Mouse (Mus musculus): ENCODE measurements around the gene Cox10. TPM values are rescaled to one million over a fixed set of nuclear protein-coding genes. Genes with fewer than 3 reads are reported as not detected.

Cox10 gene
- polyA plus RNA-seq, 1 experiment from 2014 or later = 7.0 TPM

DNA sequence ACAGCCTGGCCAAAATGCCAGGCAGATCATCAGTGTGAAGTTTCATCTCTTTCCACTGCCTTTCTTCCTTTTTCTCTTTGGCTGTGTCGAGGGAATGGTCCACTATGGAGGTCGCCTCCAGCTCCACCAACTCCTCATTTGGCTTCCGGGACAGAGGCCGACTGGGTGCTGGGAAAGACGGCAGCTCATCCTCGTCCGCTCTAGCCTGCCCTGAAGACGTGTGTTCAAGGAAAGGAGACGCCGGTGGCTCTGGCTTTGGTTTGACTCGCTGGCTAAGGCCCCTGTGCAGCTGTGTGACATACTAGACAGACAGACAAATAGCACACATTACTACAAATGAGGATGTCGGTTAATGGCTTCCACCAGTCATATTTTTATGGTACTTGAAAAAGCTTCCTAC, 7.7 kb downstream of the Cox10 start:
- WGBS (ENCODE audit: missing documents) = 96% methylated on average over 12 of the region's 12 CpGs
- H3K36me3 ChIP-seq (ENCODE audit: inconsistent target) = peaks cover 13% of the 10 kb centered on the region
- no peak overlapping the region for H3K4me3 ChIP-seq (ENCODE audit: inconsistent target)
- H3K27ac ChIP-seq = no peak overlapping the region
- H3K79me2 ChIP-seq (ENCODE audit: inconsistent target) = peaks cover 7% of the 10 kb centered on the region; the same call in 1 of the 2 replicates

DNA sequence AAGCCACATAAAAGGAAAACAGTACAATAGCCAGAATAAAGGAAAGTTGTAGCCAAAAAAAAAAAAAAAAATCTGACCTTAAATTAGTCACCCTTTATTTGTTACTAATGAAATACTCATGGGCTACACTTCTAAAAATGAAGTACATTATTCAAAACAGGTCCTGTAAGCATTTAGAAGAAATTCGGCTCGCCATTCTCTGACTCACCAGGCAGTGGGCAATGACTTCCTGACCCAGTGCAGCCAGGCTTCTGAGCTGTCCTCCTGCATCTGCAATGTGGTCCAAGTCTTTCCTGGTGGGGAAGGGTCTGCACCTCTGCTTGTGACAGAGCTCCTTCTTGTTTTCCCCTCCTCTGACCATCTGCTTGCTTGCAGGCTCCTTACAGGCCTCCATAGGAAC, 13.3 kb downstream of the Cox10 start:
- WGBS (ENCODE audit: missing documents) = 52% methylated on average over 2 of the region's 2 CpGs
- Histone ChIP-seq H3K4me3 (ENCODE audit: inconsistent target) (no peak overlapping the region), H3K27ac (peak overlapping the region; percentile 53), H3K79me2 (ENCODE audit: inconsistent target) (no peaks in the 10 kb centered on the region), H3K36me3 (ENCODE audit: inconsistent target) (peaks cover 10% of the 10 kb centered on the region)

DNA sequence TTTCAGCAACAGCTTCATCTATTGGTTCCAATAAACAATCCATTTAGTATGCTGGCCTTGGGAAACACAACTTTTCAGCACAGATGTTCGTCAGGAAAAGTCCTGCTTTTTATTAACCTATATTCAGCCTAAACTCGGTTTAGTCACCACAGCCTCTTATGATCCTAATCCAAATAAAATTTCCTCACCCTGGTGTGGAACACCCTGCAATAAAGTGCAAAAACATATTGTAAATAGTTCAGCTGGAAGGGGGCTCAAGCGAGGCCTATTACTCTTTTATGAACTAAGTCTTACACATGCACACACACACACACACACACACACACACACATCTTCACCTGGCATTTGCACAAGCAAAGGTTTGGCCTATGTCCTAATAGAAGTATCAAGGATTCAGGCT, 16.1 kb downstream of the Cox10 start:
- no peaks in the 10 kb centered on the region for H3K36me3 ChIP-seq (ENCODE audit: inconsistent target)
- no peak overlapping the region for H3K4me3 ChIP-seq (ENCODE audit: inconsistent target)
- H3K79me2 ChIP-seq (ENCODE audit: inconsistent target) = no peaks in the 10 kb centered on the region
- WGBS (ENCODE audit: missing documents) = 92% methylated on average over 3 of the region's 3 CpGs
- H3K27ac ChIP-seq = no peak overlapping the region

GRCm38 (mm10) chr11:64062226-64062625, 17.0 kb downstream of the Cox10 start:
- no peaks in the 10 kb centered on the region for H3K79me2 ChIP-seq (ENCODE audit: inconsistent target)
- no peak overlapping the region for H3K27ac ChIP-seq
- 92% methylated on average over 4 of the region's 4 CpGs for WGBS (ENCODE audit: missing documents)
- H3K36me3 ChIP-seq (ENCODE audit: inconsistent target) = no peaks in the 10 kb centered on the region
- H3K4me3 ChIP-seq (ENCODE audit: inconsistent target) = no peak overlapping the region

DNA sequence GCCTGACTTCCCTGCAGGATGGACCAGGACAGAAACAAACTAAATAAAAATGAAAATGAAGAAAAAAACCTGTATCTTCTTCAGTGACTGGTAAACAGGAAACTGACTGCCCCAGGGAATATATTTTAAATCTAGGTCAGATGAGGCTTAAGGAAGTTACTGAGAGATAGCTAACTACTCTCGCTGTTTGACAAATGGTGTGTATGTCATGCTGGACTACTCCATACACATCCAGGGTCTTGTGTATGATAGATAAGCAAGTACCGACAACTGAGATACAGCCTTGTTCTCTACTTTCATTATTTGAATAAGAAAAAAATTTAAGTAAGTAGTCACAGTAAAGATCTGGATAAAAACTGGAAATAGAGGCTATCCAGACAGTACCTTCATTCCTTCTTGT, 20.0 kb downstream of the Cox10 start:
- Histone ChIP-seq H3K4me3 (ENCODE audit: inconsistent target) (no peak overlapping the region), H3K79me2 (ENCODE audit: inconsistent target) (no peaks in the 10 kb centered on the region), H3K27ac (no peak overlapping the region), H3K36me3 (ENCODE audit: inconsistent target) (no peaks in the 10 kb centered on the region)
- 89% methylated on average over 2 of the region's 2 CpGs for WGBS (ENCODE audit: missing documents)

- Histone ChIP-seq H3K79me2 (ENCODE audit: inconsistent target) (no peaks in the 10 kb centered on the region), H3K36me3 (ENCODE audit: inconsistent target) (no peaks in the 10 kb centered on the region), H3K27ac (no peak overlapping the region), H3K4me3 (ENCODE audit: inconsistent target) (no peak overlapping the region)
- 98% methylated on average over 3 of the region's 3 CpGs for WGBS (ENCODE audit: missing documents)
Measured at GRCm38 (mm10) chr11:64058474-64058873, 20.8 kb downstream of the Cox10 start.

GRCm38 (mm10) chr11:64053371-64053770, 25.9 kb downstream of the Cox10 start:
- Histone ChIP-seq H3K79me2 (ENCODE audit: inconsistent target) (no peaks in the 10 kb centered on the region), H3K36me3 (ENCODE audit: inconsistent target) (no peaks in the 10 kb centered on the region), H3K4me3 (ENCODE audit: inconsistent target) (no peak overlapping the region), H3K27ac (no peak overlapping the region)
- WGBS (ENCODE audit: missing documents) = 97% methylated on average over 5 of the region's 5 CpGs

DNA sequence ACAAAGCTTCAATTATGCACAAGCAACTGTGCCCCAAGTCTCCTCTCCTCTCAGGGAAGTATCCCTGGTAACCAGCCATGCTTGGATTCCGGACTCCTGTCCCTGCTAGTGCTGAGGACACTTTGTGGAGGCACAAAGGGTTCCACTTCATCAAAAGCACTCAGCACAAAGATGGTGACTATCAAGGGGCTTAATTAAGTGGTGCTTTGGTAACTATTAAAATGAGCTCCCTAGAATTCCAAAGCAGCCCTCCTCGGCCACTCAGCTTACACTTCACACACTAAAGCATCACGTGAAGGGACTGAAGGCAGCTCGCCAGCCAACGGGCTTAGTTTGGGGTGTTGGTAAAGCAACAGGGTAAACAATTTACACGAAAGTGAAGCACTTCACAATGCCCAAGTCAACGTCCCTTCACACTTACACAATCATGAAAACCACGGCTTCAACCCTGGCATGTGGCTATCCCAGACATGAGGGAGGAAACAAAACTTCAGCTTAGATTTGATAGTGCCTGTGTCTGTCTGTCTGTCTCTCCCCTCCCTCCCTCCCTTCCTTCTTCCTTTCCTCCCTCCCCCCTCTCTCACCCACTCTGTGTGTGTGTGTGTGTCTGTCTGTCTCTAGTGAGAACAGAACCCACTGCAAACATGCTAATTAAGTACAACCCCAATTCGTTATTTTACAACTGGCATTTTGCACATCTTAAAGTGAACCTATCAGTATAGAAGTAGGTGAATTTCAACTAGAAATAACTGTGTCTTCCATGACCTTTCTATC, 27.9 kb downstream of the Cox10 start:
- WGBS (ENCODE audit: missing documents) = 60% methylated on average over 9 of the region's 9 CpGs
- no peaks in the 10 kb centered on the region for H3K36me3 ChIP-seq (ENCODE audit: inconsistent target)
- no peak overlapping the region for H3K4me3 ChIP-seq (ENCODE audit: inconsistent target)
- no peak overlapping the region for H3K27ac ChIP-seq
- no peaks in the 10 kb centered on the region for H3K79me2 ChIP-seq (ENCODE audit: inconsistent target)

GRCm38 (mm10) chr11:64047432-64047831, 31.8 kb downstream of the Cox10 start:
- no peak overlapping the region for H3K27ac ChIP-seq
- no peaks in the 10 kb centered on the region for H3K79me2 ChIP-seq (ENCODE audit: inconsistent target)
- WGBS (ENCODE audit: missing documents) = 90% methylated on average over 11 of the region's 13 CpGs
- no peak overlapping the region for H3K4me3 ChIP-seq (ENCODE audit: inconsistent target)
- H3K36me3 ChIP-seq (ENCODE audit: inconsistent target) = no peaks in the 10 kb centered on the region

- Histone ChIP-seq H3K4me3 (ENCODE audit: inconsistent target) (no peak overlapping the region), H3K79me2 (ENCODE audit: inconsistent target) (no peaks in the 10 kb centered on the region), H3K36me3 (ENCODE audit: inconsistent target) (no peaks in the 10 kb centered on the region), H3K27ac (no peak overlapping the region)
- WGBS (ENCODE audit: missing documents) = 90% methylated on average over 4 of the region's 4 CpGs
Measured at GRCm38 (mm10) chr11:64045041-64045440, 34.2 kb downstream of the Cox10 start.

DNA sequence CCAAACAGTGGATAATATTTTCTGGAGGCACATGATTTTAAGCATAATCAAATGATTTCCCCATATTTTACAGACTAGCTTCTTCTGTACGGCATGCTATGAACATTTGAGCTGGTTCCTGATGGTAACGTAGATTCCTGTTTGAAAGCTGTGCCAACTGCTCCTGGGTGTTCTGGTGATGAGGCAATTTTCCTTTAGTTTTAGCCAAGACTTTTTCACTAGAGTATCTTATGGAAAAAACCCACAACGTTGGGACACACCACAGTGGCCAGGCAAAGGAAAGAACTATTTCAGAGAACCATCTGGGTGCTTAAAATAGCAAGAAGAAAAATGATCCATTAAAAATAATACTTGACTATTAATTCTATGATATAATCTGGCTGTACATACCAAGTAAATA, 35.2 kb downstream of the Cox10 start:
- Histone ChIP-seq H3K27ac (no peak overlapping the region), H3K36me3 (ENCODE audit: inconsistent target) (no peaks in the 10 kb centered on the region), H3K79me2 (ENCODE audit: inconsistent target) (no peaks in the 10 kb centered on the region), H3K4me3 (ENCODE audit: inconsistent target) (no peak overlapping the region)
- 89% methylated on average over 3 of the region's 3 CpGs for WGBS (ENCODE audit: missing documents)

- 95% methylated on average over 7 of the region's 7 CpGs for WGBS (ENCODE audit: missing documents)
- no peak overlapping the region for H3K4me3 ChIP-seq (ENCODE audit: inconsistent target)
- no peaks in the 10 kb centered on the region for H3K79me2 ChIP-seq (ENCODE audit: inconsistent target)
- no peak overlapping the region for H3K27ac ChIP-seq
- no peaks in the 10 kb centered on the region for H3K36me3 ChIP-seq (ENCODE audit: inconsistent target)
Measured at GRCm38 (mm10) chr11:64041281-64041680, 38.0 kb downstream of the Cox10 start.

GRCm38 (mm10) chr11:64039600-64039999, 39.7 kb downstream of the Cox10 start:
- Histone ChIP-seq H3K36me3 (ENCODE audit: inconsistent target) (no peaks in the 10 kb centered on the region), H3K4me3 (ENCODE audit: inconsistent target) (no peak overlapping the region), H3K79me2 (ENCODE audit: inconsistent target) (no peaks in the 10 kb centered on the region), H3K27ac (no peak overlapping the region)
- WGBS (ENCODE audit: missing documents) = 6% methylated on average over 1 of the region's 1 CpGs

- Histone ChIP-seq H3K4me3 (ENCODE audit: inconsistent target) (no peak overlapping the region), H3K27ac (no peak overlapping the region), H3K36me3 (ENCODE audit: inconsistent target) (no peaks in the 10 kb centered on the region), H3K79me2 (ENCODE audit: inconsistent target) (no peaks in the 10 kb centered on the region)
- 45% methylated on average over 7 of the region's 15 CpGs for WGBS (ENCODE audit: missing documents)
Measured at GRCm38 (mm10) chr11:64037471-64038125, 41.7 kb downstream of the Cox10 start.

DNA sequence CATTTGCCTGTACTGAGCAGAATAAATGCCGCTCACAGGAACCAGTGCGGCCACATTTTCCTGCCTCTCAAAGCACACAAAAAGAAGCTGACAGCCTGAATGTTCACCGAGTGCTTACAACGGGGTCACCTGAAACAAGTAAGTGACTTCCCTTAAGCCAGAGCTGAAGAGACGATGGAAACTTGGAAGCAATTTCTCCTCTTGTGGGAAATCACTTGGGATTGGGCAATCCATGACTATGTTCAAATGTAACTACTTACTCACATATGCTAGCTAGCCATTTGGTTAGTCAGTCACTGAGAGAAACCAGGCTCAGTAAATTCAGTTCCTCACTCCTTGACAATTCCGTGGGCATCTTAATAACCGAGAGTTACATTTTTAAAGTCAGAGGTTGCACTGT, 43.0 kb downstream of the Cox10 start:
- Histone ChIP-seq H3K27ac (no peak overlapping the region), H3K36me3 (ENCODE audit: inconsistent target) (no peaks in the 10 kb centered on the region), H3K79me2 (ENCODE audit: inconsistent target) (no peaks in the 10 kb centered on the region), H3K4me3 (ENCODE audit: inconsistent target) (no peak overlapping the region)
- 91% methylated on average over 7 of the region's 7 CpGs for WGBS (ENCODE audit: missing documents)

Data from macrophage (primary cell).